Mouse (Mus musculus) heart, adult 2 months (tissue): ENCODE results near the gene Sart1.

Experiments used
- CTCF ChIP-seq: fragments of 200-600 bp; IDR thresholded peaks from 2 replicates; pipeline ENCODE4 v1.8.1; 2022; ENCODE audit warnings: antibody characterized with exemption, mild to moderate bottlenecking, moderate library complexity
- EP300 ChIP-seq: fragments of 200-500 bp; IDR thresholded peaks from 2 replicates; pipeline ENCODE4 v1.6.1; 2011; ENCODE audit warnings: low read depth, low read length, control low read depth; ENCODE audit not compliant: insufficient read depth
- POLR2A ChIP-seq: fragments of 200-500 bp; IDR thresholded peaks from 2 replicates; pipeline ENCODE4 v1.6.1; 2011; ENCODE audit warnings: mild to moderate bottlenecking, low read depth, low read length, control low read depth; ENCODE audit not compliant: insufficient read depth

- no peak for TF ChIP-seq EP300
- TF ChIP-seq CTCF, result no peak
- TF ChIP-seq POLR2A, result no peak
Measured at GRCm38 (mm10) chr19:5365751-5366150, 22.8 kb downstream of the Sart1 start.
